Mouse (Mus musculus) heart, embryonic 14.5 days (tissue): ENCODE data around the gene Dnajb4. TPM values are rescaled to one million over a fixed set of nuclear protein-coding genes. Genes with fewer than 3 reads are reported as not detected.

ENCODE experiments used
- ATAC-seq: fragments of 200-750 bp; cut with Nextera tagmentation; 2 replicates; pipeline ENCODE4 v1.8.0; 2017; ENCODE audit warnings: low read depth, moderate TSS enrichment; ENCODE audit not compliant: insufficient number of reproducible peaks, insufficient read depth, low FRiP score
- H3K27ac ChIP-seq, 2 experiments: fragments of 200-500 bp in 1 of 2; fragments of 300-500 bp in 1 of 2; sonication (generic) in 1 of 2; replicated peaks in 1 of 2; 2 replicates each; pipeline ENCODE4 v1.5.1; 2012 to 2014; ENCODE audit warnings: low read depth in 2 of 2, low read length in 2 of 2, control low read depth in 1 of 2, mild to moderate bottlenecking in 1 of 2, mixed read lengths in 1 of 2; ENCODE audit not compliant: control insufficient read depth in 1 of 2, insufficient read depth in 1 of 2
- H3K27me3 ChIP-seq: fragments of 300-500 bp; sonication (generic); 2 replicates; pipeline ENCODE4 v1.6.1; 2014; ENCODE audit warnings: mild to moderate bottlenecking, low read length, control low read depth; ENCODE audit not compliant: control insufficient read depth, insufficient read depth
- H3K36me3 ChIP-seq: fragments of 300-500 bp; sonication (generic); 2 replicates; pipeline ENCODE4 v1.6.1; 2014; ENCODE audit warnings: mild to moderate bottlenecking, control low read depth, low read length, mixed read lengths; ENCODE audit not compliant: control insufficient read depth, insufficient read depth
- H3K4me1 ChIP-seq, 2 experiments: fragments of 200-500 bp in 1 of 2; fragments of 300-500 bp in 1 of 2; sonication (generic) in 1 of 2; 2 replicates each; pipeline ENCODE4 v1.6.1; 2012 to 2014; ENCODE audit warnings: low read length in 2 of 2, control low read depth in 1 of 2, mixed read lengths in 1 of 2; ENCODE audit not compliant: control insufficient read depth in 2 of 2, insufficient read depth in 2 of 2
- H3K4me2 ChIP-seq: fragments of 300-500 bp; sonication (generic); 2 replicates; pipeline ENCODE4 v1.6.1; 2014; ENCODE audit warnings: mild to moderate bottlenecking, low read length
- H3K4me3 ChIP-seq, 2 experiments: fragments of 200-500 bp in 1 of 2; fragments of 300-500 bp in 1 of 2; sonication (generic) in 1 of 2; 2 replicates each; pipeline ENCODE4 v1.5.1; 2012 to 2014; ENCODE audit warnings: low read length in 2 of 2, mild to moderate bottlenecking in 2 of 2, control low read depth in 1 of 2, low read depth in 1 of 2, moderate library complexity in 1 of 2; ENCODE audit not compliant: control insufficient read depth in 1 of 2, insufficient read depth in 1 of 2
- H3K9ac ChIP-seq: fragments of 300-500 bp; sonication (generic); 2 replicates; pipeline ENCODE4 v1.6.1; 2014; ENCODE audit warnings: mild to moderate bottlenecking, low read length
- H3K9me3 ChIP-seq: fragments of 300-500 bp; sonication (generic); 2 replicates; pipeline ENCODE4 v1.6.1; 2016; ENCODE audit warnings: low read length, control low read depth; ENCODE audit not compliant: control insufficient read depth
- WGBS: fragments of 180-500 bp; shearing (Covaris S2); extraction: QIAGEN DNeasy Blood & Tissue Kit; methylation state at CpG from one replicate; pipeline ENCODE4 v1.1.7; 2014; 5-methylcytosine and 5-hydroxymethylcytosine counted together
- polyA plus RNA-seq: library from polyadenylated mRNA; unstranded; fragments of >200 nt; fragmentation: Nextera tagmentation; extraction: Ambion mirVana; gene quantifications from 2 replicates; pipeline ENCODE4 v1.2.1, GENCODE M21; 2014

The Dnajb4 gene
- polyA plus RNA-seq, 1 experiment from 2014 or later = 46.2 TPM

DNA sequence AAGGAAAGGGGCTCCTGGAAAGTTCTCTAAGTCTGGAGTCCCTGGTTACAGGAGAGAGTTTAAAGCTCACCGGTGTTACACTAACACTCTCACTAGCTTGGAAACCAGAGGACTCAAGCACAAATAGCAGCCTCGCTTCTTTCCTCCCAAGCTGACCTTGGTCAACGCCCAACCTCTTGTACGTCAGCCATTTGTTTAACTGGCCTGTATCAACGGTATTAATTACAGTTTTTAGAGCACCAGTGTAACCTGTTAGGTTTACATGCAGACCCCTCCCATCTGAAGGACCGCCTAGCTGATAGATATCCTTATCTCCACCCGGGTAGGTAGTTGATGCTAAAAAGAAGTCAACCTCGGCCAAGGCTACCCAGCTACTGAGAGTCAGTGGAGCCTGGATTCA lies 46.8 kb downstream of the Dnajb4 start:
- Histone ChIP-seq H3K9ac (no peak overlapping the region), H3K27ac (no peak overlapping the region), H3K4me3 (no peak overlapping the region), H3K27me3 (no peaks in the 10 kb centered on the region), H3K9me3 (no peaks in the 10 kb centered on the region), H3K4me2 (no peak overlapping the region), H3K4me1 (peaks cover 11 to 34% of the 10 kb centered on the region in 2 experiments), H3K36me3 (no peaks in the 10 kb centered on the region)
- no peak for ATAC-seq
- WGBS = 72% methylated on average over 8 of the region's 8 CpGs

- ATAC-seq = no peak
- no peaks in the 10 kb centered on the region for H3K36me3 ChIP-seq
- 56% methylated on average over 4 of the region's 4 CpGs for WGBS
Measured at GRCm38 (mm10) chr3:152160607-152161006, 49.5 kb downstream of the Dnajb4 start.

GRCm38 (mm10) chr3:152159321-152159720 lies 50.8 kb downstream of the Dnajb4 start:
- Histone ChIP-seq H3K4me1 (peaks cover 8 to 17% of the 10 kb centered on the region in 2 experiments), H3K36me3 (no peaks in the 10 kb centered on the region), H3K4me3 (no peak overlapping the region), H3K9me3 (no peaks in the 10 kb centered on the region), H3K9ac (no peak overlapping the region), H3K4me2 (no peak overlapping the region), H3K27me3 (no peaks in the 10 kb centered on the region), H3K27ac (no peak overlapping the region)
- ATAC-seq = no peak

More at GRCm38 (mm10) chr3:152160607-152161006, 49.5 kb downstream of the Dnajb4 start:
- Histone ChIP-seq H3K9ac (no peak overlapping the region), H3K4me1 (peaks cover 5 to 22% of the 10 kb centered on the region in 2 experiments), H3K4me3 (no peak overlapping the region), H3K27ac (no peak overlapping the region), H3K4me2 (no peak overlapping the region), H3K27me3 (no peaks in the 10 kb centered on the region), H3K9me3 (no peaks in the 10 kb centered on the region)

DNA sequence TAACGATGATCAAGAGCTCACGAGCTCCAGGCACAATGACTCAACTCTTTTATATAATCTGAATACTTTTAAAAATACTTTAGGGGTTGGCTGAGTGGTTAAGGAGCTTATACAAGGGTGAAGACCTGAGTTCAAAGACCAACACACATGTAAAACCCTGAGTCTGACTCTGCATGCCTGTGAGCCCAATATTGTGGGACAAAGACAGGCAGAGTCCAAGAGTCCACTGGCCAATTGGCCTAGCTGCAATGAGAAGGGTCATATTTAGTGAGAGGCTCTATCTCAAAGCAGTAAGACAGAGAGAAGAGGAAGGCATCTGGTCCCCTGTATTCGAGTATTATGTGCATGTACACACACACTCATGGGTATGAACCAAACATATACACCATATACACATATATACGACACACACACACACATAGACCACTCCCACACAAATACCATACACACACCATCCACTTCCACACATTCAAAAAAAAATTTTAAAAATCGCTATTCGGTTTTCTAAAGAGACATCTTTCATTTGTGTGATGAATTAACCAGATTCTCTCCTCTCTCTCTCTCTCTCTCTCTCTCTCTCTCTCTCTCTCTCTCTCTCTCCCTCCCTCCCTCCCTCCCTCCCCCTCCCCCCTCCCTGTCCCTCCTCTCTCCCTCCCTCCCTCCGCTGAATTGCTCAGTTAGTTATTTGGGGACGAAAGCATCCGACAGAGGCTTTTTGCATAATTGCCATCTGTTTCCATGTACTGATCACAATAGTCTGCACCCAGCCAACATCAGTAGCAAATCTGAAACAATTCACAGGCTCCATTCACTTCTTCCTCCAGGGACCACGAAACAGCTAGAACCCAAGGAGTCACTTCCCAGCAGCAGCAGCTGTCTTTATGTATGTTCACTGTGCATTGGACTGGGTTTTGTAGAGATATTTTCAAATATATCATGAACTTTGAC lies 51.5 kb downstream of the Dnajb4 start:
- 84% methylated on average over 9 of the region's 10 CpGs for WGBS
- H3K4me2 ChIP-seq = no peak overlapping the region
- H3K4me1 ChIP-seq = peaks cover 8 to 17% of the 10 kb centered on the region in 2 experiments
- no peak overlapping the region for H3K9ac ChIP-seq
- H3K27ac ChIP-seq = no peak overlapping the region
- no peak for ATAC-seq
- no peaks in the 10 kb centered on the region for H3K27me3 ChIP-seq
- H3K4me3 ChIP-seq = no peak overlapping the region
- no peaks in the 10 kb centered on the region for H3K36me3 ChIP-seq
- H3K9me3 ChIP-seq = no peaks in the 10 kb centered on the region

DNA sequence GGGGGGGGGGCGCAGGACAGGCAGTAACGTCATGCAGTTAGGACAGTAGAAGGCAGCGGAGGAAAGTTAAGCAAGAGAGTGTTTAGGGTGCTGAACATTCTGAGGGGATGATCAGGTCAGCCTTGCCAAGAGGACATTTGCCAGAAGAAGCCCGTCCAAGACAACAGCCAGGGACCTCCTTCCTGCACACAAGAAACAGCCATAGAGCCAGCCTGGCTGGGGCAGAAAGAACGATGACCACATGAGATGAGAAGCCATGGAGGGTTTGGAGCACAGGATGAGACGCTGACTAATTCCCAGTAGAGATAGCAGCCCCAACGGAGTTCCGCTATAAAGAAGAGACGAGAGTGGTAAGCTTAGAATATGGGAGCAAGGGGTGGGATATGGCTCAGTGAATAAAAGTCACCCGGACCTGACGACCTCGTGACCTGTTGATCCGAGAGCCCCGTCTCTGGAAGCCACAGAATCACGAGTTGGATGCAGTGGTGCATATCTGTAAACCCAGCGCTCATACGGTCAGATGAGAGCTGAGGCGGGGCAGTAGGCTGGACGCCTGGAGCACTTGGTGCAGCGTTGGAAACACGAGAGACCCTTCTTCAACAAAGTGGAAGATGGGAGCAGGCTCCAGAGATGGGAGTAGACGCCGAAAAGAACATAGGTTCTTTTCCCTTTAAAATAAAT lies 53.1 kb downstream of the Dnajb4 start:
- WGBS = 71% methylated on average over 23 of the region's 23 CpGs
- Histone ChIP-seq H3K4me3 (no peak overlapping the region), H3K4me1 (peaks cover 14 to 19% of the 10 kb centered on the region in 2 experiments), H3K36me3 (no peaks in the 10 kb centered on the region), H3K4me2 (no peak overlapping the region), H3K9me3 (no peaks in the 10 kb centered on the region), H3K9ac (no peak overlapping the region), H3K27me3 (no peaks in the 10 kb centered on the region), H3K27ac (no peak overlapping the region)
- no peak for ATAC-seq

- Histone ChIP-seq H3K27me3 (no peaks in the 10 kb centered on the region), H3K9me3 (no peaks in the 10 kb centered on the region), H3K4me2 (no peak overlapping the region), H3K27ac (no peak overlapping the region), H3K36me3 (no peaks in the 10 kb centered on the region), H3K4me1 (peaks cover 11 to 13% of the 10 kb centered on the region in 2 experiments; a peak in 2 of 4 replicates), H3K4me3 (no peak overlapping the region), H3K9ac (no peak overlapping the region)
- no peak for ATAC-seq
- WGBS = 53% methylated on average over 11 of the region's 11 CpGs
Measured at GRCm38 (mm10) chr3:152155296-152155948, 54.7 kb downstream of the Dnajb4 start.

- no peak for ATAC-seq
- no peak overlapping the region for H3K4me3 ChIP-seq
- 81% methylated on average over 5 of the region's 5 CpGs for WGBS
- no peaks in the 10 kb centered on the region for H3K9me3 ChIP-seq
- H3K9ac ChIP-seq = no peak overlapping the region
- no peak overlapping the region for H3K27ac ChIP-seq
- no peak overlapping the region for H3K4me2 ChIP-seq
- H3K36me3 ChIP-seq = no peaks in the 10 kb centered on the region
- peaks cover 14 to 18% of the 10 kb centered on the region in 2 experiments for H3K4me1 ChIP-seq
- H3K27me3 ChIP-seq = no peaks in the 10 kb centered on the region
Measured at GRCm38 (mm10) chr3:152154095-152154494, 56.0 kb downstream of the Dnajb4 start.
